Mouse (Mus musculus) liver, embryonic 12.5 days (tissue): ENCODE measurements at regions not wholly inside any gene's neighbourhood (a gene's known extent, or its start where the extent isn't known, plus 50 kb on each side); places are given as distances from the start of the nearest gene placed in this dataset.

Experiments used
- ATAC-seq: fragments of 200-750 bp; cut with Nextera tagmentation; 2 replicates; pipeline ENCODE4 v1.8.0; 2017; ENCODE audit warnings: moderate number of reproducible peaks, mild to moderate bottlenecking, moderate library complexity
- H3K27ac ChIP-seq: fragments of 300-500 bp; sonication (generic); 2 replicates; pipeline ENCODE4 v1.5.1; 2016; ENCODE audit warnings: mild to moderate bottlenecking
- H3K27me3 ChIP-seq: fragments of 300-500 bp; sonication (generic); replicated peaks from 2 replicates; pipeline ENCODE4 v1.6.1; 2016; ENCODE audit warnings: mild to moderate bottlenecking, moderate library complexity
- H3K36me3 ChIP-seq: fragments of 300-500 bp; sonication (generic); 2 replicates; pipeline ENCODE4 v1.6.1; 2016; ENCODE audit warnings: mild to moderate bottlenecking, moderate library complexity
- H3K4me1 ChIP-seq: fragments of 300-500 bp; sonication (generic); 2 replicates; pipeline ENCODE4 v1.6.1; 2016
- H3K4me2 ChIP-seq: fragments of 300-500 bp; sonication (generic); 2 replicates; pipeline ENCODE4 v1.6.1; 2016; ENCODE audit warnings: mild to moderate bottlenecking, moderate library complexity
- H3K4me3 ChIP-seq: fragments of 300-500 bp; sonication (generic); 2 replicates; pipeline ENCODE4 v1.5.1; 2016; ENCODE audit warnings: mild to moderate bottlenecking, moderate library complexity
- H3K9ac ChIP-seq: fragments of 300-500 bp; sonication (generic); 2 replicates; pipeline ENCODE4 v1.6.1; 2016; ENCODE audit warnings: mild to moderate bottlenecking, moderate library complexity
- H3K9me3 ChIP-seq: fragments of 300-500 bp; sonication (generic); replicated peaks from 2 replicates; pipeline ENCODE4 v1.6.1; 2016; ENCODE audit warnings: mild to moderate bottlenecking, moderate library complexity
- WGBS: fragments of 180-500 bp; shearing (Covaris S2); methylation state at CpG from one replicate; pipeline ENCODE4 v1.1.7; 2016; ENCODE audit not compliant: insufficient replicate concordance; 5-methylcytosine and 5-hydroxymethylcytosine counted together

- Histone ChIP-seq H3K27ac (no peak overlapping the region), H3K27me3 (no peaks in the 10 kb centered on the region)
Observed at GRCm38 (mm10) chr7:82990708-82991107, 123.6 kb downstream of the Mex3b start.

GRCm38 (mm10) chr7:82993136-82993535, 126.0 kb downstream of the Mex3b start:
- H3K27ac ChIP-seq: no peak overlapping the region
- WGBS: 55% methylated on average over 5 of the region's 5 CpGs
- H3K36me3 ChIP-seq: no peaks in the 10 kb centered on the region
- no peaks in the 10 kb centered on the region for H3K4me1 ChIP-seq
- no peak overlapping the region for H3K4me2 ChIP-seq
- H3K27me3 ChIP-seq: no peaks in the 10 kb centered on the region
- no peak overlapping the region for H3K4me3 ChIP-seq
- no peak for ATAC-seq
- no peaks in the 10 kb centered on the region for H3K9me3 ChIP-seq
- H3K9ac ChIP-seq: no peak overlapping the region

More at GRCm38 (mm10) chr7:82990708-82991107, 123.6 kb downstream of the Mex3b start:
- Histone ChIP-seq H3K9ac (no peak overlapping the region), H3K4me3 (no peak overlapping the region), H3K36me3 (no peaks in the 10 kb centered on the region), H3K4me1 (no peaks in the 10 kb centered on the region), H3K4me2 (no peak overlapping the region), H3K9me3 (no peaks in the 10 kb centered on the region)
- no peak for ATAC-seq

GRCm38 (mm10) chr7:82998848-82999247, 131.7 kb downstream of the Mex3b start:
- WGBS: 66% methylated on average over 2 of the region's 2 CpGs
- no peak for ATAC-seq

GRCm38 (mm10) chr7:83007540-83007939, 140.4 kb downstream of the Mex3b start:
- no peak for ATAC-seq
- Histone ChIP-seq H3K9ac (no peak overlapping the region), H3K4me2 (no peak overlapping the region), H3K36me3 (no peaks in the 10 kb centered on the region), H3K9me3 (no peaks in the 10 kb centered on the region), H3K4me3 (no peak overlapping the region), H3K27me3 (no peaks in the 10 kb centered on the region), H3K27ac (no peak overlapping the region), H3K4me1 (no peaks in the 10 kb centered on the region)
- 71% methylated on average over 4 of the region's 4 CpGs for WGBS

More at GRCm38 (mm10) chr7:82998848-82999247, 131.7 kb downstream of the Mex3b start:
- no peak overlapping the region for H3K4me2 ChIP-seq
- no peak overlapping the region for H3K4me3 ChIP-seq
- no peak overlapping the region for H3K27ac ChIP-seq
- no peak overlapping the region for H3K9ac ChIP-seq
- H3K36me3 ChIP-seq: no peaks in the 10 kb centered on the region
- no peaks in the 10 kb centered on the region for H3K9me3 ChIP-seq
- no peaks in the 10 kb centered on the region for H3K4me1 ChIP-seq
- no peaks in the 10 kb centered on the region for H3K27me3 ChIP-seq

- H3K4me3 ChIP-seq: no peak overlapping the region
- no peaks in the 10 kb centered on the region for H3K4me1 ChIP-seq
- no peaks in the 10 kb centered on the region for H3K9me3 ChIP-seq
- WGBS: 64% methylated on average over 2 of the region's 2 CpGs
- H3K27ac ChIP-seq: no peak overlapping the region
- no peak overlapping the region for H3K9ac ChIP-seq
- H3K36me3 ChIP-seq: no peaks in the 10 kb centered on the region
- no peak overlapping the region for H3K4me2 ChIP-seq
- no peak for ATAC-seq
- H3K27me3 ChIP-seq: no peaks in the 10 kb centered on the region
Observed at GRCm38 (mm10) chr7:83012145-83012544, 145.0 kb downstream of the Mex3b start.

GRCm38 (mm10) chr7:83014725-83015690, 147.9 kb downstream of the Mex3b start:
- no peaks in the 10 kb centered on the region for H3K36me3 ChIP-seq
- H3K9me3 ChIP-seq: no peaks in the 10 kb centered on the region
- ATAC-seq: no peak
- H3K4me3 ChIP-seq: no peak overlapping the region
- no peak overlapping the region for H3K4me2 ChIP-seq
- H3K27ac ChIP-seq: no peak overlapping the region
- H3K27me3 ChIP-seq: no peaks in the 10 kb centered on the region
- 66% methylated on average over 7 of the region's 7 CpGs for WGBS
- H3K9ac ChIP-seq: no peak overlapping the region
- H3K4me1 ChIP-seq: no peaks in the 10 kb centered on the region

- Histone ChIP-seq H3K9me3 (no peaks in the 10 kb centered on the region), H3K27me3 (no peaks in the 10 kb centered on the region), H3K27ac (no peak overlapping the region), H3K9ac (no peak overlapping the region), H3K4me1 (no peaks in the 10 kb centered on the region), H3K4me3 (no peak overlapping the region), H3K4me2 (no peak overlapping the region), H3K36me3 (no peaks in the 10 kb centered on the region)
- ATAC-seq: no peak
- 61% methylated on average over 4 of the region's 4 CpGs for WGBS
Observed at GRCm38 (mm10) chr7:83015756-83016155, 148.6 kb downstream of the Mex3b start.

- Histone ChIP-seq H3K9me3 (no peaks in the 10 kb centered on the region), H3K4me2 (no peak overlapping the region), H3K36me3 (no peaks in the 10 kb centered on the region), H3K9ac (no peak overlapping the region), H3K4me1 (no peaks in the 10 kb centered on the region), H3K27ac (no peak overlapping the region), H3K4me3 (no peak overlapping the region), H3K27me3 (no peaks in the 10 kb centered on the region)
- no peak for ATAC-seq
- 39% methylated on average over 4 of the region's 4 CpGs for WGBS
Observed at GRCm38 (mm10) chr7:83016566-83016965, 149.4 kb downstream of the Mex3b start.

GRCm38 (mm10) chr7:83020584-83020983, 153.5 kb downstream of the Mex3b start:
- Histone ChIP-seq H3K27ac (no peak overlapping the region), H3K9me3 (no peaks in the 10 kb centered on the region), H3K27me3 (no peaks in the 10 kb centered on the region), H3K4me2 (no peak overlapping the region), H3K9ac (no peak overlapping the region), H3K4me1 (no peaks in the 10 kb centered on the region), H3K36me3 (no peaks in the 10 kb centered on the region), H3K4me3 (no peak overlapping the region)
- no peak for ATAC-seq
- 52% methylated on average over 2 of the region's 2 CpGs for WGBS

GRCm38 (mm10) chr7:83023990-83024389, 156.9 kb downstream of the Mex3b start:
- no peak overlapping the region for H3K9ac ChIP-seq
- no peak overlapping the region for H3K27ac ChIP-seq
- no peaks in the 10 kb centered on the region for H3K27me3 ChIP-seq
- no peak overlapping the region for H3K4me3 ChIP-seq
- no peaks in the 10 kb centered on the region for H3K4me1 ChIP-seq
- H3K4me2 ChIP-seq: no peak overlapping the region
- 64% methylated on average over 1 of the region's 1 CpGs for WGBS
- no peak for ATAC-seq
- H3K36me3 ChIP-seq: no peaks in the 10 kb centered on the region
- H3K9me3 ChIP-seq: no peaks in the 10 kb centered on the region

GRCm38 (mm10) chr7:83031101-83031500, 164.0 kb downstream of the Mex3b start:
- no peak overlapping the region for H3K4me2 ChIP-seq
- H3K27me3 ChIP-seq: no peaks in the 10 kb centered on the region
- H3K4me3 ChIP-seq: no peak overlapping the region
- H3K4me1 ChIP-seq: no peaks in the 10 kb centered on the region
- no peak overlapping the region for H3K27ac ChIP-seq
- no peak for ATAC-seq
- H3K9me3 ChIP-seq: no peaks in the 10 kb centered on the region
- WGBS: 9% methylated on average over 2 of the region's 2 CpGs
- H3K36me3 ChIP-seq: no peaks in the 10 kb centered on the region
- no peak overlapping the region for H3K9ac ChIP-seq

- H3K4me2 ChIP-seq: no peak overlapping the region
- WGBS: 67% methylated on average over 1 of the region's 1 CpGs
- H3K27me3 ChIP-seq: no peaks in the 10 kb centered on the region
- ATAC-seq: no peak
- no peaks in the 10 kb centered on the region for H3K36me3 ChIP-seq
- H3K9ac ChIP-seq: no peak overlapping the region
- no peaks in the 10 kb centered on the region for H3K9me3 ChIP-seq
- no peak overlapping the region for H3K27ac ChIP-seq
- no peaks in the 10 kb centered on the region for H3K4me1 ChIP-seq
- H3K4me3 ChIP-seq: no peak overlapping the region
Observed at GRCm38 (mm10) chr7:83032025-83032424, 164.9 kb downstream of the Mex3b start.
